Mouse (Mus musculus): ENCODE results near the gene 6330403K07Rik. TPM values are rescaled to one million over a fixed set of nuclear protein-coding genes. Genes with fewer than 3 reads are reported as not detected.

6330403K07Rik gene
- polyA plus RNA-seq (2012) = 0.09 TPM in 1 of 2 replicates, not detected in the other

DNA sequence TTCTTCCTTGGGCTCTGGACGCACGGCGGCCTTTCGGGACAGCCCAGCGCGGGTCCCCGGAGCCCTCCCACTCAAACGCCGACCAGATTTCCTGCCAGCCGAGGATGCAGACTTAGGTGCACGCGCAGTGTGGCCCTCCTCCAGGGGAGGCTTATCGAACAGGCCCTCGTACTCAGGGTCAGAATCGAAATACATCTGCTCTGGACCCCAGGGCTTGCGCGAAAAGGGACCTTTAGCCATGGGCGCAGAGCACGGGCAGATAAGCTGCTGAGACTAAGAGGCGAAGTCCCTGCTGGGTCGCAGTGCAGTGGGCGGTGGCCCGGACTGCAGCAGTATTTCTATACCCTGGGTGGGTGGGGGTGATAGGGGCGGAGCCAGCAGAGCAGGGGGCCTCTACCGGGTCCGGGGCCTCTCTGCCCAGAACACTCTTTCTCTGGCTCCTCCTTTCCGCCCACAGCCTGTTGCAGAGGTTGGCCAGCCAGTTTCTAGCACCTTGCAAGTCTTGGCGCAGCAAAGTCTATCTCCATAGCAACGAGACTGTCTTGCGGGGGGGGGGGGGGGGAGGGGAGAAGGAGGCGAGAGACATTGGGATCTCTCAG lies at the start of gene 6330403K07Rik:
6330403K07Rik (minus strand) TSS at position 351 of the 599 bp plus-strand sequence.
- no peak for TF ChIP-seq GATA1 (IDR thresholded peaks at IDR 0.05; ENCODE audit: low read length)

DNA sequence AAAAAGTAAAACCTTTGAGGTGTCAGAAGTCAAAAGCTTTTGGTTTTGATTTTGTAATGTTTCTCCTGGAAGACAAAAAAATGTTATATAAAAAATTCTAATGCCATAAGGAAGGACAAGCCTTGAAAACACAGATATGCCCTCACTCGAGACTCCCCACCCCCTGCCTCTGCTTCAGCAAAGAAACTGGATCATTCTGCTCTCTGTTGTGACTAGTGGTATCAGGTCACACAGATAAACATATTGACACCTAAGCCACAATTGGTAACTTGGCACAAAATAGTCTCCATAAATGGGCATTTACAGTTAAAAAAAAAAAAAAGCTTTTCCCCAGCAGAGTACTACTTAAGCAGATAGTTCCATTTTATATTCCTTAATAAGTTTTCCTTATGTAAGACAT lies 43.0 kb upstream of the 6330403K07Rik start:
- no peak for TF ChIP-seq GATA1 (IDR thresholded peaks at IDR 0.05; ENCODE audit: low read length)

DNA sequence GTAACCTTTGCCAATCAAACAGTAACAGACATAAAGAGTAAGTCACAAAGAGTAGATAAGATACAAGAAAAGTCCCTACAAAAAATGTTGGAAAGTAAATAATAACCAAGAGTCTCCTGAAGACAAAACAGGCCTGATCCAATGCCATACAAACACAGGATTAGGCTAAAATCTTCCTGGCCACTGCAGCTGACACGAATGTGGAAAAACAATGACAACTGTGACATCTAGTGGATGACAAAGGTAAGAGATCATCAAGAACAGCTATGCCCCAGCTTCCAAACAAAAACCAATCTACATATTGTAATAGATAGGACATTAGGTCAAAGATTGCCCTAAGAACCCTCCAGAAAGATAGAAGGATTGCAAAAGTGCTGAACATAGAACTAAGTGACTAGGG lies 19.2 kb upstream of the 6330403K07Rik start:
- no peak for TF ChIP-seq GATA1 (IDR thresholded peaks at IDR 0.05; ENCODE audit: low read length)

DNA sequence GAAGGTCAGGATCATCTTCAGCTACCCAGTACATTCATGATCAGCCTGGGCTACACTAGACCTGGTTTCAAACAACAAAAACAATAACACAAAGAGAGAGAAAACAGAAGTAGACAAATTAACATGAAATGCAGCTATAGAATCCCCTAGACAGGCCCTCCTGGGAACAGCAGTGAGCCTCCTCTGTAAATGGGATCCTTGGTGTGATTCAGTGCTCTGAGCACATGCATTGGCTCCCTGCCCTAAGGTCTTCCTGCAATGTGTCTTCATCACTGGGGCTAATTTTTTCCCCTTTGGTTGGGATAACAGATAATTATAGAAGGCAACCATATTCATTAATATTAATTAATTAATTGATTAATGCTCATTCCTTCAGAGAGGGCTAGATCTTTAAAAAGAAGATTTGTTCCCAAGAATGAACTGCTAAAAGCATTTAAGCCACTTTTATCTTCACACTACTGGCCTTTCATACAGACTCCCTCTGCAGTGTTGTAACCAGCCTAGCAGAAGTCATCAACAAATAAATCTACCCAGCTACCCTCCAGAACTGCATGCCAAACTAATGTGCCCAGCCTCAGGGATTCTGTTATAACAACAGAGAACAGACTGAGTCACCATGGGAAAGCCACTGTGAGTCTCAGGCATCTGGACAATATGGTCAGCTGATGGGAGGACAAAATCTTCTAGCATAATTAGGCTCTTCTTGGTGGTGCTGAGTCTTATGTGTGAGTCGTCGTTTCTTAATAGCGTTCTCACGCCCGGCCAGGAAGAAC lies 6.4 kb upstream of the 6330403K07Rik start:
- no peak for TF ChIP-seq GATA1 (IDR thresholded peaks at IDR 0.05; ENCODE audit: low read length)

DNA sequence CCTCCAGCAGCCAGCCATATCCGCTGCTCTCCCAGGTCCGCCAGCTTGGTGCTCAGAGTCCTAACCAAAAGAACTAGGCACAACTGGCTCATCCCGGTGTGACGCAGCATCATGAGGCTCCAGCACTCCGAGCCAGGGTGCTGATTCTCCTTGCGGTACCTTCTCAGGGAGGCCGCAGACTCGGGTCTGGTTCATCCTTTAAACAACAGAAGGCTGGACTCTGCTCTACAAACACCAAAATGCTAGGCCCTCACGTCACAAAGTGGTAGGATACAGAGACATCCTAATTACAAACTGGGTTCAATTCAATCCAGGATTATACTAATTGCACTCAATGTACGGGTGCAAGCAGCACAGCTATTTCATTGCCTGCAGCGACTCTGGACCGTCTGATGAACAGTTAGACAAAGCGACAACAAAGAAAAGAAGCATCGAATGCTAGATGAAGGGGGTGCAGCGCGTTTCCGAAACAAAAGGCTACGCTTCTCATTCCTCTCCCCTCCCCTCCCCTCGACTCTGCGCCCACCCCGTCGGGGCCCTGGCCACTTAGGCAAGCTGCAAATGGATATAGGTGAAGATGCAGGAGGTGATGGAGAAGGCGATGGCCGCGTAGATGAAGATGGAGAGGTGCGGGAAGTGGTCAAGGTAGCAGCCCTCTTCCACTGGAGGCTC lies 686 bp downstream of the 6330403K07Rik start:
- no peak for TF ChIP-seq GATA1 (IDR thresholded peaks at IDR 0.05; ENCODE audit: low read length)

DNA sequence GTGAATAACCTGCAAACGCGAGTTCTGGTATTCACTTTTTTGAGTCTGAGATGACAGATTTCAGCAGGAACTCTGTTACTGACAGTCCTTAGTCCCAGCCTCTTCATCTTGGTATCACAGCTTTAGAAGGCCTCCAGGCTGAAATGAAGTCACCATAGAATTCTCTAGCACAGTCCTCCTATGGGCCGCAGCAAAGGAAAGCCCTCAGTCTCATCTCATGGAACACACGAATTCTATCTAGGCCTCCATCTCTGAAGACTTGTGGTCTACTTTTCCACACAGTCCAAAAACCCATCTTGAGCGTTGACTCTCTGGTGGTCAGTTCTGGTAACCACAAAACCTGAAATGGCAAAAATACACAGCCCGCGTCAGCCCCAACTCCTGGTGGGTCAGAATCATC lies 1.2 kb downstream of the 6330403K07Rik start:
- no peak for TF ChIP-seq GATA1 (IDR thresholded peaks at IDR 0.05; ENCODE audit: low read length)

DNA sequence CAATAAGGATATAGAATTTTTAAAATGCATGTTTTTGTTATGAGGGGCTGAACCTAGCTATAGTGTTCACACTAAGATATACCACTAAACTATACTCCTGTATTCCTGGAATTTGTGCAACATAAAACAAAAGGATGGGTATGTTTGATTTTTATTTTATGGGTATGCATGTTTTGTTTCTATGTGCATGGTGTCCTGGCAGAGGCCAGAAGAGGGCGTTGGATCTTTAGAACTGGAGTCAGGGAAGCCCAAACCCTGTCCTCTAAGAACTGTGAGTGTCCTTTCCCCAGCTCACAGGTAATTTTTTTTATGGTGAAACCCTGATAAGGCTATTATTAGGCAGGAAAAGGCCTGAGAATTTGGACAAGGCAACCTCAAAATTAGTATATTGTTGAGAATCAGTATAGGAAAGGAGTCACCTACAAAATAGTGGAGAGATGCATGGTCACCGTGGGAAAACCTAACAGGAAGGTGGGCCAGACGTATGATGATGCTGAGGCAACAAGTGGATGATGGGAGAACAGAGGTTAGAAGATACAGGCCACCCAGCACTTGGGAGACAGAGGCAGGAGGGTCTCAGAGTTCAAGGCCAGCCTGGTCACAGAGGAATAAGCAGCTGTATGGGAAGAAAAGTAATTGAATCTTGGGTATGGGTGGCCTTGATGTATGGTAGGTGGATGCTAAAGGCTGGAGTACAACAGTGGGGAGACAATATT lies 3.8 kb downstream of the 6330403K07Rik start:
- no peak for TF ChIP-seq GATA1 (IDR thresholded peaks at IDR 0.05; ENCODE audit: low read length)

DNA sequence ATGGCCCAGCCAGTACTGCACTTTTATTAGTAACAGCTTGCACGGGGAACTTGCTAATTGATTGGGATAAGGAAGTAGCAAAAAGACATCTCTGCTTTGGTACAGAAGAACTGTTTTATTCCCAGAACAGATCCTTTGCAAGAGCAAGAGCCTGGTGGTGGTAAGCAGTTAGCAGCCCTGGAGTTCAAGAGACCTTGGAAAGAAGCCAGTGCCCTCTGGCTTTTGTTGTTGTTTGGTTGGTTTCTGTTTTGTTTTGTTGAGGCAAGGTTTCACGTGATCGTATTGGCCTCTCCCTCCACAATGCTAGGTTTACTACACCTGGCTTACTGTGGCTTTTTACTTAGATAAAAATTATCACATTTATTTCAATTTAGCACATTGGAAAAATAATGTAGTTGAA lies 5.0 kb downstream of the 6330403K07Rik start:
- no peak for TF ChIP-seq GATA1 (IDR thresholded peaks at IDR 0.05; ENCODE audit: low read length)

DNA sequence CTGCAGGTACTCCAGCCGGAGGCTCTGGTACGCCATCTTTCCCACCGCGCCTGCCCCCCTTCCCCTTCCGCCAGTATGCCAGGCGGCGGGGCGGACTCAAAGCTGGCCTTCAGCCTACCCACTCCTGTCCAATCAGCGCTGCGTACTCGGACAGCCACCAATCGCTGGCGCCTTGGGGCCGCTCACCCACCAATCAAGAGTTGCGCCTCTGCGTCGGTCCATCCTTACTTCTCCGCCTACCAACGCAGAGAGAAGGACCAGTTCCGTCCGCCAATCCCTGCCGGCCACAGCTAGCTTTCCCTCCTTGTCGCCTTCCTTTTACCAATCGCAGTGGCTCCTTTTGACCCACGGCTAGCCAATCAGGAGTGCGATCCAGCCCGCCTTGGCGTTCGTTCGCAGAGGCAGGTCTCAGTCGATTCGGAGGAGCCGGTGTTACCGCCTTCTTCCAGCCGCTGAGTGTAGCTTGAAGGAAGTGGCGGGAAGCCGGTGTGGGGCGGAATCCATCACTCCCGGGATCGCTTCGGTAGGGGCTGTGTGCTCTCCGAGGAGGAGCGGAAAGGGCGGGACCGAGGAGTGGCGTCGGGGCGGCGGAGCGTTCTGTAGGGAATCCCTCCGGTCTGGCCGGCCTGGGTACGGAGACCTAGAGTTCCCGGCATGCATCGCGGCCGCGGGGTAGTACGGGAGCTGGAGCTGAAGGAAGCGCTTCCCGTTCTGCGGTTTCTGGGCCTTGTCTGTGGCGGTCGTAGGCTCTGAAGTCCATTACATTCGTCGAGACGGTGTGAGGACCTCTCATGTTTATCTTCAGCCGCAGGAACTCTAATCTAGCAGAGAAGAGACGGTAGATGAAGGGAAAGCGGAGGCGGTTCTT lies 13.9 kb downstream of the 6330403K07Rik start, which contains the start of the genes Mis12 and Derl2:
Mis12 (plus strand) TSS at position 411 of the 868 bp plus-strand sequence.
Derl2 (minus strand) TSS at position 641 of the 868 bp plus-strand sequence.
- no peak for TF ChIP-seq GATA1 (IDR thresholded peaks at IDR 0.05; ENCODE audit: low read length)

DNA sequence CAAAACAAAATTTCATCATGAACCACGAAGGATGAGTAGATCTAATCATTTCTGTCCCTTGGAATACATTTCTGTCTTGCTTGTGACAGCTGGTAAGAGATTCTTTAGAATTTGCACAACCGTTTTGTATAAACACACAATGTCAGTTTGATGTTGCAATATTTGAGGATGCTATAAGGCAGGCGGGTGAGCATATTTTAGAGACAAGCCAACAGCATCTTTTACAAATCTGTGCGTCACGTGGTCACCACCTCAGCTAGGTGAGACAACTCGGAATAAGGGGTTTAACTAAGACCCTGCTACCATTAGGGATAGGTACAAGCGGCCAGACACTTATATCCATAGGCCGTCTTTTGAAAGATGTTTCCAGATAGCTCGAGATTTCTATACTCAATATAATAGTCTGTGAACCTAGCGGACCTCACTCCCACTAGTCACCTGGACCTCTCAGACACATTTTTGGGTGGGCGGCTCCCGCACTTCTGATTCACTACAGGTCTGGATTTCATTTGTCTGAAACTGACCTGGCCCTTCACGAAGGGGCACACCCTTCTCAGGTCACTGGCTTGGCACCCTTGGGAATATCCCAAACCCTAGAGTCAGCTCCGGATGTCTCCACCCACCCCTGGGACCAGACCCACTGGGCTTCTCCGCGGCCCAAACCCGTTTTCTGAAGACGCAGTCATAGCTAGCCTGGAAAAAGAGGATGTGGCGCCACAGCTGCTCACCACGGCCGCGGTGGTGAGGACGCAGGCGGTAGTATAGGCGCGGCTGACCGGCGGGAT lies 14.7 kb downstream of the 6330403K07Rik start:
- no peak for TF ChIP-seq GATA1 (IDR thresholded peaks at IDR 0.05; ENCODE audit: low read length)

DNA sequence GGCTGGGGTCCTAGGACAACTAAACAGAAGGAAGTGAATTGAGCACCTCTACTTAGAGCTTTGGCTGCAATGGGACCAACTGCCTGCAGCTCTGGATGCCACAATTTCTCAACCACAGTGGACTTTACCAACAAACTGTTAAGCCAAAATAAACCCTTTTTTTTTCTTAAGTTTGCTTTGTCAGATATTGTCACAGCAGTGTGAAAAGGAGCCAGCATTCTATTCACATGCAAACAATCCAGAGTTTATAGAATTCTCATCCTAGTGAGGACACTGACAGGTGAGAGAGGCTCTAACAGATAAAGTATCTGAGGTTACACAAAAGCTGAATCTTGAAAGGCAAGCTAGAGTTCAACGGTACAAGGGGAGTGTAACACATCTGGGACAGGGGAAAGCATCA lies 16.3 kb downstream of the 6330403K07Rik start:
- no peak for TF ChIP-seq GATA1 (IDR thresholded peaks at IDR 0.05; ENCODE audit: low read length)

DNA sequence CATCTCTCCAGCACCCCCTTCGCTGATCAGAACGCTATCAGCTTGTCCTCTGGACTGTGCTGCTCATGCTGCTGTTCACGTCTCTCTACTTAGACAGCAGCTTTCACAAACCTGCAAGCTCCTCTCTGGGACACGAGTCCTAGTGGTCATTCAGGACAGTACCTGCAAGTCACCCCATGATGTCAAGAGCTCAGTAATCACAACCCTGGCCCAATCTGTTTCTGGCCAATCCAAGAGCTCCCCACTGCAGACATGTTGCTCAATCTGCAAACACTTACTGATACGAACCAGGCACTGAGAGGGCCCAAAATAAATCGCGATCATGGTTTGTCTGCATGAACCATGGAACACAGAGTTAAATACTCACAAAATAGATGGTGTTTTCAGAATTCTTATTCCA lies 20.6 kb downstream of the 6330403K07Rik start:
- TF ChIP-seq GATA1 (IDR thresholded peaks at IDR 0.05; ENCODE audit: low read length) = no peak

DNA sequence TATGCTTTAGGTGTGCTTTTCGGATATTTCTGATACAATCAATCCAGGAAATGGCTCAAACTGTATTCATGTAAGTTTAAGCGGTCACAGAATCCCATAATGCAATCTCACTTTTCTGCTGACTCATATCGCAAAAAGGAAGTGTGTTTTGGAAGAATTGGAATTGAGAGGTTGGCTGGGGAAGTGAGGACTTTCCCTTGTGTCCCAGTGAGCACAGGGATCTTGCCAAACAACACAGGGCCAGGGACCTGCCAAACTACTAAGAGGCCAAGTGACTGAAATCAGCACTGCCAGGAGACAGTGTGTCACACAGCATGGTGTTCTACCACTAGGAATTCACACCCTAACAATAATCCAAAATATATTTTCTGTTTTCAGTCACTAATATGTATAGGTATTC lies 25.0 kb downstream of the 6330403K07Rik start:
- no peak for TF ChIP-seq GATA1 (IDR thresholded peaks at IDR 0.05; ENCODE audit: low read length)

DNA sequence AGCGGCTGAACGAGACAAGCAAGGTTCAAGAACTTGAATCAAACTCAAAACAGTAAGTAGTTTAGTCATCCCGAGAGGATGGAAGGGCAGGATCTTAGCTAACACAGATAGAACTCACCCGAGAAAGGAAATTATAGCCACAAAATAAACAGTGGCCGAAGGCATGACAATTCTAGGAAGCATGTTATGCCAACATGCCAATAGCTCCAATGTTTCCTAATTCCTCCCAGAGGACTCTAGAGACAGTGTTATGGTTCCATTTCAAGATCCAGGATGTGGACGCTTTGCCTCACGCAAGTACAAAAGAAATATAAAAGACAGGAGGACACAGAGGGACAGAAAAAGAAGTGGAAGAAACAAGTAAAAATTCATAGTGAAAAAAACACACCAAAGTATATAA lies 25.5 kb downstream of the 6330403K07Rik start:
- no peak for TF ChIP-seq GATA1 (IDR thresholded peaks at IDR 0.05; ENCODE audit: low read length)
